Mouse (Mus musculus): ENCODE data around the gene Hdac5. TPM values are rescaled to one million over a fixed set of nuclear protein-coding genes. Genes with fewer than 3 reads are reported as not detected.
"Not testable (repeated sequence)": the region's sequence is repeated elsewhere in the genome, so short reads cannot be mapped to it uniquely, and the experiment has no call there.

Gene Hdac5
- polyA plus RNA-seq, 1 experiment from 2014 or later, result 90.3 TPM

- WGBS, result 74% methylated on average over 6 of the region's 6 CpGs
- Histone ChIP-seq H3K27ac (peak overlapping the region; percentile 80), H3K9ac (peak overlapping the region; percentile 67; the same call in 1 of the 2 replicates), H3K36me3 (replicated peaks) (0 out of 2 replicates have a peak, but pooled peaks cover 4% of the 10 kb centered on the region), H3K9me3 (no peaks in the 10 kb centered on the region), H3K4me3 (peak overlapping the region; percentile 64), H3K4me2 (peak overlapping the region; percentile 79), H3K27me3 (replicated peaks) (no peaks in the 10 kb centered on the region), H3K4me1 (peaks cover 32% of the 10 kb centered on the region)
- ATAC-seq (replicated peaks), result peak; percentile 1; the same call in 1 of the 2 replicates
These were observed 41.0 kb downstream of the Hdac5 start for GRCm38 (mm10) chr11:102188980-102189379.

GRCm38 (mm10) chr11:102186235-102186634 is 43.7 kb downstream of the Hdac5 start:
- no peak overlapping the region; the same call in 1 of the 2 replicates for H3K4me2 ChIP-seq
- H3K4me3 ChIP-seq, result no peak overlapping the region
- 91% methylated on average over 1 of the region's 1 CpGs for WGBS
- no peaks in the 10 kb centered on the region for H3K27me3 ChIP-seq (replicated peaks)
- ATAC-seq (replicated peaks), result no peak
- H3K4me1 ChIP-seq, result peaks cover 42% of the 10 kb centered on the region
- H3K9ac ChIP-seq, result no peak overlapping the region
- peaks cover 2% of the 10 kb centered on the region; the same call in 1 of the 2 replicates for H3K36me3 ChIP-seq (replicated peaks)
- H3K27ac ChIP-seq, result no peak overlapping the region
- H3K9me3 ChIP-seq, result no peaks in the 10 kb centered on the region

- Histone ChIP-seq H3K4me2 (peak overlapping the region; percentile 73), H3K4me3 (peak overlapping the region; percentile 86), H3K9ac (peak overlapping the region; percentile 95; the same call in 1 of the 2 replicates), H3K4me1 (peaks cover 37% of the 10 kb centered on the region), H3K9me3 (no peaks in the 10 kb centered on the region), H3K36me3 (replicated peaks) (peaks cover 6% of the 10 kb centered on the region; the same call in 1 of the 2 replicates), H3K27ac (peak overlapping the region; percentile 98), H3K27me3 (replicated peaks) (no peaks in the 10 kb centered on the region)
- 48% methylated on average over 3 of the region's 3 CpGs for WGBS
- no peak for ATAC-seq (replicated peaks)
These were observed 44.3 kb downstream of the Hdac5 start for GRCm38 (mm10) chr11:102185677-102186076.

- peak; percentile 85 for ATAC-seq (replicated peaks)
- peaks cover 6% of the 10 kb centered on the region; the same call in 1 of the 2 replicates for H3K36me3 ChIP-seq (replicated peaks)
- peak within 1 kb of the TSS; percentile 86 for H3K4me3 ChIP-seq
- peak within 1 kb of the TSS; percentile 73 for H3K4me2 ChIP-seq
- WGBS, result under 1% methylated on average over 69 of the region's 70 CpGs
- peaks cover 32% of the 10 kb centered on the region for H3K4me1 ChIP-seq
- H3K9me3 ChIP-seq, result no peaks in the 10 kb centered on the region
- peak within 1 kb of the TSS; percentile 98 for H3K27ac ChIP-seq
- no peaks in the 10 kb centered on the region for H3K27me3 ChIP-seq (replicated peaks)
- peak within 1 kb of the TSS; percentile 95 for H3K9ac ChIP-seq
These were observed 45.1 kb downstream of the Hdac5 start, which contains the start of gene Lsm12 for GRCm38 (mm10) chr11:102184646-102185495. Gene Lsm12 (minus strand): TSS chr11:102185296.

GRCm38 (mm10) chr11:102184253-102184645 is 45.7 kb downstream of the Hdac5 start:
- Histone ChIP-seq H3K36me3 (replicated peaks) (peaks cover 6% of the 10 kb centered on the region; the same call in 1 of the 2 replicates), H3K27me3 (replicated peaks) (no peaks in the 10 kb centered on the region), H3K9me3 (no peaks in the 10 kb centered on the region), H3K4me1 (peaks cover 33% of the 10 kb centered on the region), H3K4me3 (peak overlapping the region; percentile 86), H3K27ac (peak overlapping the region; percentile 98), H3K9ac (peak overlapping the region; percentile 95), H3K4me2 (peak overlapping the region; percentile 73)
- ATAC-seq (replicated peaks), result no peak; the same call in 1 of the 2 replicates
- WGBS, result 5% methylated on average over 7 of the region's 7 CpGs

GRCm38 (mm10) chr11:102179836-102180235 is 50.1 kb downstream of the Hdac5 start:
- Histone ChIP-seq H3K4me3 (no peak overlapping the region), H3K4me2 (no peak overlapping the region), H3K9me3 (no peaks in the 10 kb centered on the region), H3K4me1 (peaks cover 22% of the 10 kb centered on the region), H3K27me3 (replicated peaks) (no peaks in the 10 kb centered on the region), H3K9ac (no peak overlapping the region), H3K36me3 (replicated peaks) (peaks cover 12% of the 10 kb centered on the region), H3K27ac (no peak overlapping the region)
- no peak for ATAC-seq (replicated peaks)

- ATAC-seq (replicated peaks), result no peak
- Histone ChIP-seq H3K36me3 (replicated peaks) (peaks cover 35% of the 10 kb centered on the region), H3K9me3 (no peaks in the 10 kb centered on the region)
These were observed 61.3 kb downstream of the Hdac5 start for GRCm38 (mm10) chr11:102168689-102169088.

GRCm38 (mm10) chr11:102167539-102167938 is 62.4 kb downstream of the Hdac5 start:
- ATAC-seq (replicated peaks), result no peak
- Histone ChIP-seq H3K27me3 (replicated peaks) (no peaks in the 10 kb centered on the region), H3K36me3 (replicated peaks) (peaks cover 41% of the 10 kb centered on the region), H3K4me3 (no peak overlapping the region), H3K9me3 (no peaks in the 10 kb centered on the region), H3K27ac (no peak overlapping the region), H3K9ac (no peak overlapping the region; the same call in 1 of the 2 replicates), H3K4me1 (no peaks in the 10 kb centered on the region), H3K4me2 (no peak overlapping the region)
- 93% methylated on average over 5 of the region's 5 CpGs for WGBS

More at GRCm38 (mm10) chr11:102168689-102169088, 61.3 kb downstream of the Hdac5 start:
- Histone ChIP-seq H3K4me2 (no peak overlapping the region), H3K4me3 (no peak overlapping the region), H3K27ac (no peak overlapping the region), H3K9ac (no peak overlapping the region), H3K4me1 (no peaks in the 10 kb centered on the region), H3K27me3 (replicated peaks) (no peaks in the 10 kb centered on the region)
- WGBS, result 86% methylated on average over 5 of the region's 5 CpGs

GRCm38 (mm10) chr11:102165971-102166722 is 63.8 kb downstream of the Hdac5 start:
- no peak for ATAC-seq (replicated peaks)
- 78% methylated on average over 6 of the region's 6 CpGs for WGBS
- Histone ChIP-seq H3K4me1 (no peaks in the 10 kb centered on the region), H3K9ac (no peak overlapping the region), H3K27me3 (replicated peaks) (no peaks in the 10 kb centered on the region), H3K9me3 (no peaks in the 10 kb centered on the region), H3K4me2 (no peak overlapping the region), H3K4me3 (no peak overlapping the region), H3K36me3 (replicated peaks) (peaks cover 44% of the 10 kb centered on the region), H3K27ac (no peak overlapping the region)

GRCm38 (mm10) chr11:102159781-102160180 is 70.2 kb downstream of the Hdac5 start:
- peaks cover 15% of the 10 kb centered on the region for H3K36me3 ChIP-seq (replicated peaks)
- no peak overlapping the region for H3K27ac ChIP-seq
- 81% methylated on average over 5 of the region's 5 CpGs for WGBS
- no peak overlapping the region for H3K4me3 ChIP-seq
- H3K9me3 ChIP-seq, result no peaks in the 10 kb centered on the region
- H3K27me3 ChIP-seq (replicated peaks), result no peaks in the 10 kb centered on the region
- no peak for ATAC-seq (replicated peaks)
- H3K4me2 ChIP-seq, result no peak overlapping the region
- no peak overlapping the region for H3K9ac ChIP-seq
- peaks cover 10% of the 10 kb centered on the region for H3K4me1 ChIP-seq

- not testable (repeated sequence) for H3K36me3 ChIP-seq (replicated peaks); ATAC-seq (replicated peaks); H3K27me3 ChIP-seq (replicated peaks); H3K4me3 ChIP-seq; H3K27ac ChIP-seq; H3K4me2 ChIP-seq; H3K9ac ChIP-seq; H3K9me3 ChIP-seq
- whole genome bisulfite sequencing, result 86% methylated on average over 2 of the region's 2 CpGs
- peaks cover 12% of the 10 kb centered on the region for H3K4me1 ChIP-seq
These were observed 71.9 kb downstream of the Hdac5 start for GRCm38 (mm10) chr11:102158024-102158423.

GRCm38 (mm10) chr11:102156786-102157089 is 73.2 kb downstream of the Hdac5 start:
- Histone ChIP-seq H3K36me3 (replicated peaks) (no peaks in the 10 kb centered on the region), H3K9me3 (no peaks in the 10 kb centered on the region), H3K9ac (no peak overlapping the region), H3K4me3 (no peak overlapping the region), H3K27ac (no peak overlapping the region), H3K27me3 (replicated peaks) (no peaks in the 10 kb centered on the region), H3K4me1 (peaks cover 12% of the 10 kb centered on the region), H3K4me2 (no peak overlapping the region)
- WGBS, result 11% methylated on average over 1 of the region's 1 CpGs
- ATAC-seq (replicated peaks), result 0 out of 2 replicates have a peak, but pooled peaks have one; percentile 4
